Mouse (Mus musculus): Measurements from ENCODE around the gene Nol4l. TPM values are rescaled to one million over a fixed set of nuclear protein-coding genes. Genes with fewer than 3 reads are reported as not detected.

Nol4l gene
- polyA plus RNA-seq, 1 experiment from 2014 or later, result 11.5 TPM

- 0 out of 2 replicates have a peak overlapping the region, but pooled peaks have one; percentile 28 for H3K9ac ChIP-seq (ENCODE audit: low read length)
- peak overlapping the region; percentile 71 for H3K27ac ChIP-seq (ENCODE audit: low read length)
- H3K27me3 ChIP-seq (ENCODE audit: control insufficient read depth, insufficient read depth, low read length), result no peaks in the 10 kb centered on the region
- ATAC-seq (ENCODE audit: insufficient read depth, low FRiP score), result 0 out of 2 replicates have a peak, but pooled peaks have one; percentile 30
- no peaks in the 10 kb centered on the region for H3K9me3 ChIP-seq (replicated peaks; ENCODE audit: control insufficient read depth, low read length)
- 46% methylated on average over 9 of the region's 9 CpGs for WGBS
- H3K4me1 ChIP-seq (ENCODE audit: control insufficient read depth, insufficient read depth, low read length), result peaks cover 26% of the 10 kb centered on the region; the same call in 1 of the 2 replicates
- no peak overlapping the region for H3K4me3 ChIP-seq (replicated peaks; ENCODE audit: low read length)
- no peaks in the 10 kb centered on the region for H3K36me3 ChIP-seq (ENCODE audit: control insufficient read depth, insufficient read depth, low read length)
- H3K4me2 ChIP-seq (ENCODE audit: low read depth, low read length), result no peak overlapping the region
These were observed 103.6 kb downstream of the Nol4l start for GRCm38 (mm10) chr2:153425998-153426670.

GRCm38 (mm10) chr2:153425124-153425844, 104.5 kb downstream of the Nol4l start:
- ATAC-seq (ENCODE audit: insufficient read depth, low FRiP score), result peak; percentile 38; the same call in 1 of the 2 replicates
- peak overlapping the region; percentile 71 for H3K27ac ChIP-seq (ENCODE audit: low read length)
- H3K36me3 ChIP-seq (ENCODE audit: control insufficient read depth, insufficient read depth, low read length), result peaks cover under 1% of the 10 kb centered on the region; the same call in 1 of the 2 replicates
- no peak overlapping the region for H3K4me3 ChIP-seq (replicated peaks; ENCODE audit: low read length)
- no peaks in the 10 kb centered on the region for H3K9me3 ChIP-seq (replicated peaks; ENCODE audit: control insufficient read depth, low read length)
- H3K4me1 ChIP-seq (ENCODE audit: control insufficient read depth, insufficient read depth, low read length), result peaks cover 26% of the 10 kb centered on the region; the same call in 1 of the 2 replicates
- H3K27me3 ChIP-seq (ENCODE audit: control insufficient read depth, insufficient read depth, low read length), result no peaks in the 10 kb centered on the region
- 71% methylated on average over 4 of the region's 4 CpGs for WGBS
- H3K9ac ChIP-seq (ENCODE audit: low read length), result 0 out of 2 replicates have a peak overlapping the region, but pooled peaks have one; percentile 12
- no peak overlapping the region for H3K4me2 ChIP-seq (ENCODE audit: low read depth, low read length)

GRCm38 (mm10) chr2:153424557-153424956, 105.2 kb downstream of the Nol4l start:
- 65% methylated on average over 8 of the region's 8 CpGs for WGBS
- ATAC-seq (ENCODE audit: insufficient read depth, low FRiP score), result no peak
- H3K4me1 ChIP-seq (ENCODE audit: control insufficient read depth, insufficient read depth, low read length), result peaks cover 26% of the 10 kb centered on the region; the same call in 1 of the 2 replicates
- H3K27ac ChIP-seq (ENCODE audit: low read length), result peak overlapping the region; percentile 71; the same call in 1 of the 2 replicates
- no peak overlapping the region for H3K4me3 ChIP-seq (replicated peaks; ENCODE audit: low read length)
- H3K9me3 ChIP-seq (replicated peaks; ENCODE audit: control insufficient read depth, low read length), result no peaks in the 10 kb centered on the region
- H3K9ac ChIP-seq (ENCODE audit: low read length), result peak overlapping the region; percentile 24; the same call in 1 of the 2 replicates
- H3K27me3 ChIP-seq (ENCODE audit: control insufficient read depth, insufficient read depth, low read length), result no peaks in the 10 kb centered on the region
- peaks cover 7% of the 10 kb centered on the region; the same call in 1 of the 2 replicates for H3K36me3 ChIP-seq (ENCODE audit: control insufficient read depth, insufficient read depth, low read length)
- no peak overlapping the region for H3K4me2 ChIP-seq (ENCODE audit: low read depth, low read length)

DNA sequence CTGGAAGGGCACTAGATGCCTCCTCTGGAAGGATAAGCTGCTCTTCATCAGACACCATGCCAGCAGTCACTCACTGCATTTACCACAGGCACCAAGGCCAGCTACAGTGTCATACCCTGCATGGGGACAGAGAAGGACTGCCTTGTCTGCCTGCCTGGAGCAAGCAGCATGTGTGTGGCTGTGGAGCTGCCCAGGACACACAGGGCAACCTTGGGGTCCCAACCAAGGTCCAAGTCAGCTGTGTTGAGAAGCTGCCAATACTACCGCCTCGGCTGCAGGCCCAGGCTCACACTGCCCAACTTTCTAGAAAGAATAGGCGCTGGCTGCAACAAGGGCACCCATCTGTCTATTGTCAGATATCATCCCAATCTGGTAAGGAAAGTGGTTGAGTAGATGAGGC, 106.7 kb downstream of the Nol4l start:
- ATAC-seq (ENCODE audit: insufficient read depth, low FRiP score), result no peak
- Histone ChIP-seq H3K9me3 (replicated peaks; ENCODE audit: control insufficient read depth, low read length) (no peaks in the 10 kb centered on the region), H3K27ac (ENCODE audit: low read length) (no peak overlapping the region), H3K36me3 (ENCODE audit: control insufficient read depth, insufficient read depth, low read length) (peaks cover 9% of the 10 kb centered on the region; the same call in 1 of the 2 replicates), H3K27me3 (ENCODE audit: control insufficient read depth, insufficient read depth, low read length) (no peaks in the 10 kb centered on the region), H3K4me1 (ENCODE audit: control insufficient read depth, insufficient read depth, low read length) (peaks cover 26% of the 10 kb centered on the region; the same call in 1 of the 2 replicates), H3K4me3 (replicated peaks; ENCODE audit: low read length) (no peak overlapping the region), H3K9ac (ENCODE audit: low read length) (no peak overlapping the region), H3K4me2 (ENCODE audit: low read depth, low read length) (no peak overlapping the region)
- WGBS, result 82% methylated on average over 3 of the region's 3 CpGs

GRCm38 (mm10) chr2:153422051-153422450, 107.7 kb downstream of the Nol4l start:
- no peak overlapping the region for H3K4me2 ChIP-seq (ENCODE audit: low read depth, low read length)
- 45% methylated on average over 5 of the region's 5 CpGs for WGBS
- ATAC-seq (ENCODE audit: insufficient read depth, low FRiP score), result no peak
- H3K27me3 ChIP-seq (ENCODE audit: control insufficient read depth, insufficient read depth, low read length), result no peaks in the 10 kb centered on the region
- no peaks in the 10 kb centered on the region for H3K9me3 ChIP-seq (replicated peaks; ENCODE audit: control insufficient read depth, low read length)
- peaks cover 20% of the 10 kb centered on the region; the same call in 1 of the 2 replicates for H3K4me1 ChIP-seq (ENCODE audit: control insufficient read depth, insufficient read depth, low read length)
- H3K36me3 ChIP-seq (ENCODE audit: control insufficient read depth, insufficient read depth, low read length), result peaks cover 20% of the 10 kb centered on the region
- no peak overlapping the region for H3K4me3 ChIP-seq (replicated peaks; ENCODE audit: low read length)
- H3K9ac ChIP-seq (ENCODE audit: low read length), result no peak overlapping the region
- H3K27ac ChIP-seq (ENCODE audit: low read length), result no peak overlapping the region

DNA sequence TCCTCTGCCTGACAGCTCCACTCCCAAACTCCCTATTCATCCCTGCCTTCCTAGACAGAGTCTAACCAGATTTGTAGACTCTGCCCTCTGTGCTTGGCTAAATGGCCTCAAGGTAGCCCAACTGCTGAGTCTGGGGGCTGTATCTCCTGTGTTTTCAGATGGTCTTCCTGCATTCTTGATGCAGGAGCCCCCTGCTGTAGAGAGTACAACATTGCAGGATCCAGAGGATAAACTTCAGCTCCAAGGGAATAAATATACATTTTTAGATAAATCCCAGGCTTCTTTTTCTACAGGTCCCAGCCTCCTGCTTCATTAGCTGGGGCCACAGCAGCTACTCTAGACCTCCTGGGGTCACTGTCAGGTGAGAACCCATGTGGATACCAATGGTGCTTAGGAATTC, 108.5 kb downstream of the Nol4l start:
- Histone ChIP-seq H3K4me3 (replicated peaks; ENCODE audit: low read length) (no peak overlapping the region), H3K27ac (ENCODE audit: low read length) (no peak overlapping the region)
- ATAC-seq (ENCODE audit: insufficient read depth, low FRiP score), result no peak

GRCm38 (mm10) chr2:153418381-153418780, 111.4 kb downstream of the Nol4l start:
- H3K27me3 ChIP-seq (ENCODE audit: control insufficient read depth, insufficient read depth, low read length), result no peaks in the 10 kb centered on the region
- H3K4me3 ChIP-seq (replicated peaks; ENCODE audit: low read length), result no peak overlapping the region
- H3K4me1 ChIP-seq (ENCODE audit: control insufficient read depth, insufficient read depth, low read length), result 0 out of 2 replicates have a peak, but pooled peaks cover 6% of the 10 kb centered on the region
- H3K9ac ChIP-seq (ENCODE audit: low read length), result no peak overlapping the region
- 92% methylated on average over 1 of the region's 1 CpGs for WGBS
- H3K4me2 ChIP-seq (ENCODE audit: low read depth, low read length), result no peak overlapping the region
- H3K36me3 ChIP-seq (ENCODE audit: control insufficient read depth, insufficient read depth, low read length), result peaks cover 22% of the 10 kb centered on the region
- ATAC-seq (ENCODE audit: insufficient read depth, low FRiP score), result no peak
- no peak overlapping the region for H3K27ac ChIP-seq (ENCODE audit: low read length)
- no peaks in the 10 kb centered on the region for H3K9me3 ChIP-seq (replicated peaks; ENCODE audit: control insufficient read depth, low read length)

More for the DNA sequence above, 108.5 kb downstream of the Nol4l start:
- H3K36me3 ChIP-seq (ENCODE audit: control insufficient read depth, insufficient read depth, low read length), result peaks cover 20% of the 10 kb centered on the region
- no peaks in the 10 kb centered on the region for H3K9me3 ChIP-seq (replicated peaks; ENCODE audit: control insufficient read depth, low read length)
- no peak overlapping the region for H3K9ac ChIP-seq (ENCODE audit: low read length)
- H3K27me3 ChIP-seq (ENCODE audit: control insufficient read depth, insufficient read depth, low read length), result no peaks in the 10 kb centered on the region
- no peak overlapping the region for H3K4me2 ChIP-seq (ENCODE audit: low read depth, low read length)
- H3K4me1 ChIP-seq (ENCODE audit: control insufficient read depth, insufficient read depth, low read length), result peaks cover 15% of the 10 kb centered on the region; the same call in 1 of the 2 replicates

DNA sequence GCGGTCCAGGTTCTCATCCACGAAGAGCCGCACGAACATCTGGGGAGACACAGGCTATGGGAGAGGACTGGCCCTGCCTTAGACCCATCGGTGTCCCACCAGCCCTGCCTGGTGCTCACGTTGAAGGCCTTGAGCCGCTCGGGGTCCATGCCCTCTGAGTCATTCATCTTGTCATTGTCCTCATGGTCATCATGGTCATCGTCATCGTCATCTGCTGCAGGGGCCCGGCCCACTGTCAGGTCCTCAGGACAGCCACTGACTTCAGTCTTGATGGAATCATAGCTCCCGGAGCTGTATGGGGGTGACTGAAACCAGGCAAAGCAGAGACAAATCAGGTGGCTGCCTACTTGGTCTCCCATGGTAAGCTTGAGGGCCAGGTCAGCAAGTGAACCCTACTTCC, 111.9 kb downstream of the Nol4l start:
- no peak overlapping the region for H3K27ac ChIP-seq (ENCODE audit: low read length)
- 92% methylated on average over 12 of the region's 12 CpGs for WGBS
- no peak overlapping the region for H3K4me3 ChIP-seq (replicated peaks; ENCODE audit: low read length)
- no peaks in the 10 kb centered on the region for H3K27me3 ChIP-seq (ENCODE audit: control insufficient read depth, insufficient read depth, low read length)
- no peak for ATAC-seq (ENCODE audit: insufficient read depth, low FRiP score)
- peaks cover 22% of the 10 kb centered on the region for H3K36me3 ChIP-seq (ENCODE audit: control insufficient read depth, insufficient read depth, low read length)
- no peak overlapping the region for H3K9ac ChIP-seq (ENCODE audit: low read length)
- H3K9me3 ChIP-seq (replicated peaks; ENCODE audit: control insufficient read depth, low read length), result no peaks in the 10 kb centered on the region
- H3K4me1 ChIP-seq (ENCODE audit: control insufficient read depth, insufficient read depth, low read length), result 0 out of 2 replicates have a peak, but pooled peaks cover 6% of the 10 kb centered on the region
- H3K4me2 ChIP-seq (ENCODE audit: low read depth, low read length), result no peak overlapping the region

DNA sequence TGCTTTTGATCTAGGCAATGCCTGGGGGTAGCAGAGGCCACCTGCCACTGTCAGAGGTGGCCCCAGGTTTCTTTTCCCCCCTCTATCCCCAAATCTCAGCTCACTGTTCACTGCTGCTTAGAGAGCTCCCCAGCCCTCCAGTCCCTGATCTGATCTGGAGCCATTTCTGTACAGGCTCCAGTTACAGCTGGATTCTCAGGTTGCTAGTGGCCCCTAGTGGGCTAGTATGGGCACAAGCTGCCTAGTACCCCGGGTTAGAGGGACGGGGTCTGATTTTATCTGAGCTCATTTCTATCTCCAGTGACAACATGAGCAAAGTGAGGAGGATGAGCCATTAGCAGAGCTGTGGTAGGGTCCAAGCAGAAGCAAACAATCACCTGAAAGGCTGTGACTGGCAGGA, 115.2 kb downstream of the Nol4l start:
- peaks cover 4% of the 10 kb centered on the region; the same call in 1 of the 2 replicates for H3K4me1 ChIP-seq (ENCODE audit: control insufficient read depth, insufficient read depth, low read length)
- H3K9me3 ChIP-seq (replicated peaks; ENCODE audit: control insufficient read depth, low read length), result no peaks in the 10 kb centered on the region
- H3K27ac ChIP-seq (ENCODE audit: low read length), result no peak overlapping the region
- H3K36me3 ChIP-seq (ENCODE audit: control insufficient read depth, insufficient read depth, low read length), result peaks cover 15% of the 10 kb centered on the region; the same call in 1 of the 2 replicates
- no peaks in the 10 kb centered on the region for H3K27me3 ChIP-seq (ENCODE audit: control insufficient read depth, insufficient read depth, low read length)
- H3K9ac ChIP-seq (ENCODE audit: low read length), result no peak overlapping the region
- no peak overlapping the region for H3K4me2 ChIP-seq (ENCODE audit: low read depth, low read length)
- WGBS, result 39% methylated on average over 2 of the region's 2 CpGs
- no peak for ATAC-seq (ENCODE audit: insufficient read depth, low FRiP score)
- H3K4me3 ChIP-seq (replicated peaks; ENCODE audit: low read length), result no peak overlapping the region

Measured in stomach, embryonic 16.5 days (tissue).